Mouse (Mus musculus): ENCODE results near the gene Dock11. TPM values are rescaled to one million over a fixed set of nuclear protein-coding genes. Genes with fewer than 3 reads are reported as not detected.

Gene Dock11
- polyA plus RNA-seq, 1 experiment from 2014 or later, result 9.7 TPM

- 17% methylated on average over 48 of the region's 51 CpGs for WGBS
- Histone ChIP-seq H3K9me3 (ENCODE audit: control insufficient read depth, low read length) (no peaks in the 10 kb centered on the region), H3K4me3 (ENCODE audit: control insufficient read depth in 1 of 2, insufficient read depth in 1 of 2, low read depth in 1 of 2, low read length in 2 of 2) (peak within 1 kb of the TSS; percentile 55 to 82), H3K27me3 (ENCODE audit: control insufficient read depth, insufficient read depth, low read length) (no peaks in the 10 kb centered on the region), H3K36me3 (ENCODE audit: control insufficient read depth, insufficient read depth, low read length) (no peaks in the 10 kb centered on the region), H3K9ac (ENCODE audit: low read length) (peak within 1 kb of the TSS; percentile 75), H3K4me1 (ENCODE audit: control insufficient read depth in 2 of 2, insufficient read depth in 2 of 2, low read length in 2 of 2) (peaks cover 0 to 2% of the 10 kb centered on the region in 2 experiments; a peak in 2 of 4 replicates), H3K4me2 (ENCODE audit: low read length) (peak within 1 kb of the TSS; percentile 55), H3K27ac (replicated peaks in 1 of 2; ENCODE audit: control insufficient read depth in 1 of 2, insufficient read depth in 1 of 2, low read depth in 2 of 2, low read length in 2 of 2) (peak within 1 kb of the TSS; percentile 29 to 41; a peak in 2 of 4 replicates)
- peak; percentile 64; the same call in 1 of the 2 replicates for ATAC-seq (ENCODE audit: insufficient number of reproducible peaks, insufficient read depth, low FRiP score, low read depth)
These were observed 223.2 kb downstream of the Dock11 start, which contains the start of gene Il13ra1 for GRCm38 (mm10) chrX:36111622-36112421. TSS of gene Il13ra1 (plus strand) at chrX:36112110.

GRCm38 (mm10) chrX:36112422-36112750, 223.8 kb downstream of the Dock11 start:
- peak overlapping the region; percentile 29 to 41; a peak in 2 of 4 replicates for H3K27ac ChIP-seq (replicated peaks in 1 of 2; ENCODE audit: control insufficient read depth in 1 of 2, insufficient read depth in 1 of 2, low read depth in 2 of 2, low read length in 2 of 2)
- H3K9me3 ChIP-seq (ENCODE audit: control insufficient read depth, low read length), result no peaks in the 10 kb centered on the region
- H3K36me3 ChIP-seq (ENCODE audit: control insufficient read depth, insufficient read depth, low read length), result no peaks in the 10 kb centered on the region
- peak overlapping the region; percentile 75 for H3K9ac ChIP-seq (ENCODE audit: low read length)
- WGBS, result 17% methylated on average over 9 of the region's 9 CpGs
- peak overlapping the region; percentile 55 for H3K4me2 ChIP-seq (ENCODE audit: low read length)
- no peak; the same call in 1 of the 2 replicates for ATAC-seq (ENCODE audit: insufficient number of reproducible peaks, insufficient read depth, low FRiP score, low read depth)
- H3K4me1 ChIP-seq (ENCODE audit: control insufficient read depth in 2 of 2, insufficient read depth in 2 of 2, low read length in 2 of 2), result peaks cover 0 to 2% of the 10 kb centered on the region in 2 experiments; a peak in 2 of 4 replicates
- H3K4me3 ChIP-seq (ENCODE audit: control insufficient read depth in 1 of 2, insufficient read depth in 1 of 2, low read depth in 1 of 2, low read length in 2 of 2), result peak overlapping the region; percentile 55 to 82
- H3K27me3 ChIP-seq (ENCODE audit: control insufficient read depth, insufficient read depth, low read length), result no peaks in the 10 kb centered on the region

DNA sequence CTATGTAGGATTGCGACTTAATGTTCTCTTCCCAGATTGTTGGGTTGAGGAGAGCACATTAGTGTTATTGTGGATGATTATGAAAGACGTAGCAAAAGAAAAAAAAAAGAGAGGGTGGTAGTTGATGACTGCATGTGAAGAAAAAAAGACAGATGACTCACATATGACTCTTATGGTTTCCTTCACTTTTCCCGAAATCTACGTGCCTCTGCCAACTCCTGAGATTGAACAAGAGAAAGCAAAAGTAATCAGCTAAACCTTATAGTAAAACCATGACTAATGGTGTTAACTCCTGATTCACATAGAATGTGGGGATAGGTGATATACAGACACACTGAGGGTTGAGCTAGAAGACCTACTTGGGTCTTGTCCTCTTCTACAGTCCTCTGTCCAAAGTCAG, 226.5 kb downstream of the Dock11 start:
- Histone ChIP-seq H3K27me3 (ENCODE audit: control insufficient read depth, insufficient read depth, low read length) (no peaks in the 10 kb centered on the region), H3K27ac (replicated peaks in 1 of 2; ENCODE audit: control insufficient read depth in 1 of 2, insufficient read depth in 1 of 2, low read depth in 2 of 2, low read length in 2 of 2) (no peak overlapping the region), H3K36me3 (ENCODE audit: control insufficient read depth, insufficient read depth, low read length) (no peaks in the 10 kb centered on the region), H3K9me3 (ENCODE audit: control insufficient read depth, low read length) (no peaks in the 10 kb centered on the region), H3K4me1 (ENCODE audit: control insufficient read depth in 2 of 2, insufficient read depth in 2 of 2, low read length in 2 of 2) (peaks cover 0 to 2% of the 10 kb centered on the region in 2 experiments; a peak in 2 of 4 replicates), H3K9ac (ENCODE audit: low read length) (no peak overlapping the region), H3K4me3 (ENCODE audit: control insufficient read depth in 1 of 2, insufficient read depth in 1 of 2, low read depth in 1 of 2, low read length in 2 of 2) (no peak overlapping the region), H3K4me2 (ENCODE audit: low read length) (no peak overlapping the region)
- ATAC-seq (ENCODE audit: insufficient number of reproducible peaks, insufficient read depth, low FRiP score, low read depth), result no peak
- WGBS, result 78% methylated on average over 4 of the region's 4 CpGs

Other genes with a start within 250 kb of the Dock11 start
- gene Il13ra1, start 223.3 kb downstream of the Dock11 start, polyA plus RNA-seq (2014; fragmentation: Nextera tagmentation; extraction: Ambion mirVana), result 36.4 and 38.1 TPM in 2 replicates